Mouse (Mus musculus) activated CD4-positive, CD25-positive, alpha-beta regulatory T cell, adult 4 months (primary cell): ENCODE data around the gene C1qtnf1. TPM values are rescaled to one million over a fixed set of nuclear protein-coding genes. Genes with fewer than 3 reads are reported as not detected.

ENCODE experiments used
- ATAC-seq: one replicate; pipeline ENCODE4 v1.8.0; 2017
- polyA plus RNA-seq, 2 experiments: library from polyadenylated mRNA; unstranded; fragments of 100-300 nt; shearing (Covaris generic); gene quantifications; one replicate each; pipeline ENCODE4 v1.2.1; 2017

The C1qtnf1 gene
- polyA plus RNA-seq, 2 experiments from 2014 or later, result not detected

- ATAC-seq, result no peak
Observed at GRCm38 (mm10) chr11:118438665-118439414, 10.8 kb downstream of the C1qtnf1 start.

DNA sequence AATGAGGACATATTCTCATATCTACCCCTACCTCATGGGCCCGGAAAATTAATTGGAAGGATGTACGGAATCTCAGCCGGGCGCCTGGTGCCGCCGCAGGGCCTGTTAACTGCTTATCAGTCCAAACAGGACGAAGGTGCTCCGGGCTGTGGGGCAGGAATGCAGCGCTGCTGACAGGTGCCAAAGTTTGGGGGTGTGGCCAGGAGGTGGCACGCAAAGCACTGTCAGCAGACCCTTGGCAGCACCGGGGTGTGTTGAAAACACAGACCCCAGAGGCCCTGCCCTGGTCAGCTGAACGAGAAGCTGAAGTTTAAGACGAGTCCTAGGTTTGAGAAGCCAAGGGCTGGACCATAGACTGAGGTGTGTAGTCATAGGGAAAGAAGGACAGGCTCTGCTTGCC, 14.7 kb downstream of the C1qtnf1 start:
- ATAC-seq, result no peak

GRCm38 (mm10) chr11:118443201-118443970, 15.4 kb downstream of the C1qtnf1 start:
- no peak for ATAC-seq

- ATAC-seq, result peak; percentile 40
Observed at GRCm38 (mm10) chr11:118445843-118446242, 17.8 kb downstream of the C1qtnf1 start.

DNA sequence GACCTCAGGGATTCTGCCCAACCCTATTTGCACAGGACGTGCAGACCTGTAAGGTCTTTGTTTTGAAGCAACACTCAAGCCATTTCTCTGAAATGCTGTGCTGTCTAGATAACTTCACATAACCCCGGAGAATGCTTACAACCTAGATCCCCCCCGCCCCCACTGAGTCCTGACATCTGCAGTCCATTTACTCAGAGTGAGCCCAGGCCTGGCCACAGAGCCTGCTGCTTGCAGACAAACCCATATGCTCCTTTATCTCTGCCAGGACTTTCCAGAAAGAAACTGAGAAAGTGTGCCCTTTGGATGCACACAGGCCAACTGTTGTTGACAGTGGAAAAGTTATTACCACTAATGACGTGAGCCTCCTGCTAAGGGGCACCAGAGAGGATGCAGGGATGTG, 19.3 kb downstream of the C1qtnf1 start:
- ATAC-seq, result no peak

GRCm38 (mm10) chr11:118448385-118448784, 20.4 kb downstream of the C1qtnf1 start:
- no peak for ATAC-seq

GRCm38 (mm10) chr11:118451211-118451610, 23.2 kb downstream of the C1qtnf1 start:
- ATAC-seq, result no peak

DNA sequence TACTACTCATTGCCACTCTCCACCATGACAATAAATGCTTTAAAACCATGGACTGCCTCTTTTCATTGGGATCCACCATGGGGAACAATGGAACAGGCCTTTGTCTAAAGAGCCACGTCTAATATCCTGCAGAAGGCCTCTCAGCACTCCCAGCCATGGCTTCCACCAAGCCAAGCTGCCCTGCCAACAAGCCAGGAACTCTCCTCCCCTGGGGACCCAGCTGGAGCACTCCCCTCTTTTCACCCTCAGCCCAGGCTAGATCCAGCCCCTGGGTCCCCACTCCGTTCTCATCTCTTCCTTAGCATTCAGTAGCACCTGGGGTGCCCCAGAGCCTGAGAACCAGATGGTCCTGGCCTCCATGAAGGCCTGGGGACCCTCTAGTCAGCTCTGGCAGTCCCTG, 25.0 kb downstream of the C1qtnf1 start:
- ATAC-seq, result no peak

DNA sequence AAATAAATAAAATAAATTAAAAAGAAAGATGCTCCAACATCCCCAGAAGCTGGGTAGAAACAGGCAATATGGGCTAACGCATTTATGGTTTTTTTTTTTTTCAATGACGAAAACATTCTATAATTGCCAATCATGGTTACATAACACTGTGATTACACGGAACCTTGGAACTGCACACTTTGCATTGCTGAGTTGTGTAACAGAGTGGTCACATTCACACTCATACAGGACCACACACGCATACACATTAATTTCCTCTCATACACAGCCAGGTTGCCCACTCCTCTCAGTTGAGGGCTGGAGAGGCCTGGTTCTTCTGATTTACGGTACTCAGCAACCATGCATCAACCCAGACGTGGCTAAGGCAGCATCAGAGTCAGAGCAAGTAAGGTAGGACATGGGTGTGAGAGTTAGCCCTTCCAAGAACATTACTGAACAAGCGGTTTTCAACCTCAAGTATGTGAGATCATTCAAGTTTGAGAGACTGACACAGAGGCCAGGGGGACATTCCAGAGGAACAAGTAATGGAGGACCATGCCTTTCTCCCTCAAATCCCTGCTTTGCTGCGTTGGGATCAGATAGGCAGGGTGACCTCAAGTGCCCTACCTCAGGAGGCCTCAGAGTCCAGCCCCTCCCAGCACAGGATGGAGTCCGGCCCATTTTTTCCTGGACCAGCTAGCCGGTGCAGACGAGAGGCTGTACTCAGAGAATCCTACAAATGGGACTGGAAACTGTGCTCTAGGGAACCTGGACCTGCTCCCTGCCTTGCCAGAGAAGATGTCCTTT, 26.1 kb downstream of the C1qtnf1 start:
- ATAC-seq, result no peak

GRCm38 (mm10) chr11:118455788-118456187, 27.8 kb downstream of the C1qtnf1 start:
- no peak for ATAC-seq

GRCm38 (mm10) chr11:118456937-118457336, 28.9 kb downstream of the C1qtnf1 start:
- ATAC-seq, result no peak

- no peak for ATAC-seq
Observed at GRCm38 (mm10) chr11:118459051-118459450, 31.0 kb downstream of the C1qtnf1 start.

GRCm38 (mm10) chr11:118459536-118459935, 31.5 kb downstream of the C1qtnf1 start:
- ATAC-seq, result no peak

- no peak for ATAC-seq
Observed at GRCm38 (mm10) chr11:118460280-118460679, 32.3 kb downstream of the C1qtnf1 start.

DNA sequence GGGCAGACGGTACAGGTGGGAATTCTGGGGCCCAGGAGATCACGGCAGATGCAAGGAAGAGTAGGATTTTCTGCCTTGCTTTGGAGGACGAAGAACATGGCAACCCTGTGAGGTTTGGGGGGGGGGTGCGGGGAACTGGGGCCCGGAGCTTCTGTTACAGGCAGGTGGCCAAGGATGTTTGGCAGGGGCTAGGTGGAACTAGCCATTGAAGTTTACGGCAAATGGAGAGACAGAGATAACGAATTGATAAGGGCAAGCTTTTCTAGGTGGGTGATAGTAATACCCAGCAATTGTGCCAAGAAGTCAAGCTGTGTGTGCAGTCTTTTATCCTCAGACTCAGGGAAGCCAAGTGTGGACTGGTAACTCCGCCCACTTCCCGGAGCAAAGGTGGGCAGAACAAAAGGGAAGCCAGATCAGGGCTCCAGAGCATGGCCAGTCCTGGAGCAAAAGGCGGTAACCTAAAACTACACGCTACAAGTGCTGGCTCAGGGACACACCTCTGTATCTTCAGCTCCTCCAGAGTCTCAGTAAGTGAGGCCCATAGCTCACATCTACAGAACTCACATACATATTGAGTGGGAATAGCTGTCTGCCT, 39.5 kb downstream of the C1qtnf1 start:
- no peak for ATAC-seq

DNA sequence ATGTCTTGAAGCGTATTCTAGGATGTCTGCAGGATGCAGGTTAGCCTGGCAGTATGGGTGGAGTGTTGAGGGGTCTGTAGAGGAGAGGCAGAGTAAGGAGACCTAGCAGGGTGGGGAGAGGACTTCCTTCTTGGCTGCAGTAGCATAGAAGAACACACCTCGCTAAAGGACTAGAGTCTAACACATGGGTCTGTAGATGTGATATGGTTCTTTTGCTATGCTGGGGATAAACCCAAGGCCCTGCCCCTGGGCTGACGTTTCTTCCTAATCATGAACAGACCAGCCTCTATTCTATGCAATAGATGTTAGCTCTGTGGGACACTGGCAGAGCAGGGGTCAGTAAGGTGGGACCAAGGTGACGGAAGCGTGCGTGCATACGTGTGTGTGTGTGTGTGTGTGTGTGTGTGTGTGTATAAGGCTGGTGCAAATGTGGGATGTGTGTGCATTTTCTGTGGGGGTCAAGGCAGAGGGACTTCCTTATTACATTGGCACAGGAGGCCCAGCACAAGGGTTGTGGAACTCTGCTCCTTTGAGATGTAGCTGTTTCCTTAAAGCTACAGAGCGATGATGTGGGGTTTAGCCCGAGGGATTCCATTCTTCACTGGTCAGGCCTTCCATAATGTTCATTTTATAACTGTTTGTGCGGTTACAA, 41.6 kb downstream of the C1qtnf1 start:
- ATAC-seq, result no peak

GRCm38 (mm10) chr11:118470234-118470966, 42.4 kb downstream of the C1qtnf1 start:
- no peak for ATAC-seq

DNA sequence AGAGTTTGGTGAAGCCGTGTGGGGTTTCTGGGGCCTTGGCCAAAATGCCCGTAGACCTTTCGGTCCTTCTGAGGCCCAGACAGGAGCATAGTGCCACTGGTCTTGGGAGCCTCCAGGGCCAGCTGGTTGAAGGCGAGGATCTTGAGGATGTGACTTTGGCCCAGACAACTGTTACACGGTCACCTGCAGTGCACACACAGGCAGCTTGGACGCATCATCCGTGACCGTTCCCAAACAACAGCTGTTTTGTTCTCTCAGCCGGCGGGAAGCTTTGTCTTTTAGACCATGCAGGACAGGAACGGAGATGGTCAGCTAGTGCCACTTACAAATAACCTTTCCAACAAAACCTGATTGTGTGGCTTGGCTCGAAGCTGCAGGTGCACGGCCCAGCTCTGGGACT, 43.7 kb downstream of the C1qtnf1 start:
- no peak for ATAC-seq

GRCm38 (mm10) chr11:118473161-118473560, 45.2 kb downstream of the C1qtnf1 start:
- ATAC-seq, result no peak

- ATAC-seq, result no peak
Observed at GRCm38 (mm10) chr11:118473842-118474500, 46.0 kb downstream of the C1qtnf1 start.

- ATAC-seq, result no peak
Observed at GRCm38 (mm10) chr11:118475496-118476083, 47.6 kb downstream of the C1qtnf1 start.
